Mouse (Mus musculus) monocyte, adult 5-6 weeks (primary cell): ENCODE data around the gene Ldb2. TPM values are rescaled to one million over a fixed set of nuclear protein-coding genes. Genes with fewer than 3 reads are reported as not detected.

Experiments used
- ATAC-seq: fragments of 153-309, 156-312 bp; replicated peaks from 2 replicates; pipeline ENCODE4 v1.8.0; 2017; ENCODE audit warnings: mild to moderate bottlenecking; ENCODE audit not compliant: low TSS enrichment, insufficient number of reproducible peaks, severe bottlenecking, poor library complexity, low FRiP score
- total RNA-seq: library from RNA; stranded (forward); fragments of 200-1000, 200-491, 200-594 nt; gene quantifications from 3 replicates; pipeline ENCODE4 v1.2.3, GENCODE M21; 2017

Ldb2 gene
- not detected in 3 replicates for total RNA-seq

- ATAC-seq = no peak
Observed at GRCm38 (mm10) chr5:44799053-44799860, at the start of gene Ldb2. Ldb2 (minus strand) TSS chr5:44799680.

GRCm38 (mm10) chr5:44831287-44831686 is 31.8 kb upstream of the Ldb2 start:
- ATAC-seq = no peak

GRCm38 (mm10) chr5:44815506-44815905 is 16.0 kb upstream of the Ldb2 start:
- ATAC-seq = no peak

- ATAC-seq = no peak
Observed at GRCm38 (mm10) chr5:44805960-44806359, 6.5 kb upstream of the Ldb2 start.

- ATAC-seq = no peak
Observed at GRCm38 (mm10) chr5:44801100-44801499, 1.6 kb upstream of the Ldb2 start.

- ATAC-seq = no peak
Observed at GRCm38 (mm10) chr5:44799861-44800260, 381 bp upstream of the Ldb2 start.

- no peak for ATAC-seq
Observed at GRCm38 (mm10) chr5:44798493-44798892, 987 bp downstream of the Ldb2 start.

- ATAC-seq = no peak
Observed at GRCm38 (mm10) chr5:44798056-44798455, 1.4 kb downstream of the Ldb2 start.

- ATAC-seq = no peak
Observed at GRCm38 (mm10) chr5:44784591-44784990, 14.9 kb downstream of the Ldb2 start.

- no peak for ATAC-seq
Observed at GRCm38 (mm10) chr5:44779340-44779739, 20.1 kb downstream of the Ldb2 start.

- ATAC-seq = no peak
Observed at GRCm38 (mm10) chr5:44768472-44768871, 31.0 kb downstream of the Ldb2 start.

GRCm38 (mm10) chr5:44764911-44765310 is 34.6 kb downstream of the Ldb2 start:
- ATAC-seq = no peak

GRCm38 (mm10) chr5:44759178-44759577 is 40.3 kb downstream of the Ldb2 start:
- no peak for ATAC-seq

- ATAC-seq = no peak
Observed at GRCm38 (mm10) chr5:44754156-44754910, 45.1 kb downstream of the Ldb2 start.

GRCm38 (mm10) chr5:44745706-44746105 is 53.8 kb downstream of the Ldb2 start:
- ATAC-seq = no peak

GRCm38 (mm10) chr5:44736366-44736765 is 63.1 kb downstream of the Ldb2 start:
- ATAC-seq = no peak

- no peak for ATAC-seq
Observed at GRCm38 (mm10) chr5:44734131-44734723, 65.3 kb downstream of the Ldb2 start.

GRCm38 (mm10) chr5:44729646-44730310 is 69.7 kb downstream of the Ldb2 start:
- no peak for ATAC-seq

- ATAC-seq = no peak
Observed at GRCm38 (mm10) chr5:44727995-44728394, 71.5 kb downstream of the Ldb2 start.
